Mouse (Mus musculus) midbrain, embryonic 14.5 days (tissue): Measurements from ENCODE around the gene Sycp1. TPM values are rescaled to one million over a fixed set of nuclear protein-coding genes. Genes with fewer than 3 reads are reported as not detected.

Experiments used
- ATAC-seq: fragments of 200-750 bp; cut with Nextera tagmentation; 2 replicates; pipeline ENCODE4 v1.8.0; 2017; ENCODE audit warnings: moderate number of reproducible peaks, moderate library complexity; ENCODE audit not compliant: low FRiP score, low TSS enrichment
- DNase-seq: peaks from one replicate; pipeline ENCODE4 v3.0.0-alpha.2; 2015
- H3K27ac ChIP-seq: fragments of 300-500 bp; sonication (generic); replicated peaks from 2 replicates; pipeline ENCODE4 v1.5.1; 2014; ENCODE audit warnings: mild to moderate bottlenecking, low read depth, low read length, moderate library complexity
- H3K27me3 ChIP-seq: fragments of 300-500 bp; sonication (generic); 2 replicates; pipeline ENCODE4 v1.6.1; 2014; ENCODE audit warnings: low read length, control low read depth, mixed read lengths; ENCODE audit not compliant: control insufficient read depth, insufficient read depth
- H3K36me3 ChIP-seq: fragments of 300-500 bp; sonication (generic); 2 replicates; pipeline ENCODE4 v1.6.1; 2014; ENCODE audit warnings: low read length, control low read depth; ENCODE audit not compliant: control insufficient read depth, insufficient read depth
- H3K4me1 ChIP-seq: fragments of 300-500 bp; sonication (generic); 2 replicates; pipeline ENCODE4 v1.6.1; 2014; ENCODE audit warnings: mild to moderate bottlenecking, antibody characterized with exemption, low read length, control low read depth; ENCODE audit not compliant: control insufficient read depth, insufficient read depth
- H3K4me2 ChIP-seq: fragments of 300-500 bp; sonication (generic); 2 replicates; pipeline ENCODE4 v1.6.1; 2014; ENCODE audit warnings: mild to moderate bottlenecking, low read length, moderate library complexity
- H3K4me3 ChIP-seq: fragments of 300-500 bp; sonication (generic); replicated peaks from 2 replicates; pipeline ENCODE4 v1.5.1; 2014; ENCODE audit warnings: low read depth, low read length
- H3K9ac ChIP-seq: fragments of 300-500 bp; sonication (generic); replicated peaks from 2 replicates; pipeline ENCODE4 v1.6.1; 2014; ENCODE audit warnings: mild to moderate bottlenecking, low read length, moderate library complexity
- H3K9me3 ChIP-seq: fragments of 300-500 bp; sonication (generic); 2 replicates; pipeline ENCODE4 v1.6.1; 2016; ENCODE audit warnings: low read length, control low read depth, mixed read lengths; ENCODE audit not compliant: control insufficient read depth
- WGBS: fragments of 180-500 bp; shearing (Covaris S2); extraction: QIAGEN DNeasy Blood & Tissue Kit; methylation state at CpG from one replicate; pipeline ENCODE4 v1.1.7; 2014; 5-methylcytosine and 5-hydroxymethylcytosine counted together
- polyA plus RNA-seq: library from polyadenylated mRNA; unstranded; fragments of >200 nt; fragmentation: Nextera tagmentation; extraction: Ambion mirVana; gene quantifications from 2 replicates; pipeline ENCODE4 v1.2.1, GENCODE M21; 2014

Sycp1 gene
- polyA plus RNA-seq, 1 experiment from 2014 or later = not detected

GRCm38 (mm10) chr3:102955143-102955542 lies 19.2 kb upstream of the Sycp1 start:
- Histone ChIP-seq H3K4me2 (no peak overlapping the region), H3K9ac (no peak overlapping the region), H3K27ac (no peak overlapping the region), H3K27me3 (no peaks in the 10 kb centered on the region), H3K4me1 (no peaks in the 10 kb centered on the region), H3K9me3 (no peaks in the 10 kb centered on the region), H3K36me3 (no peaks in the 10 kb centered on the region), H3K4me3 (no peak overlapping the region)
- no peak for ATAC-seq
- 89% methylated on average over 3 of the region's 3 CpGs for WGBS
- DNase-seq = no peak

- ATAC-seq (no peak), DNase-seq (no peak)
- Histone ChIP-seq H3K27ac (no peak overlapping the region), H3K4me1 (no peaks in the 10 kb centered on the region), H3K9ac (no peak overlapping the region), H3K27me3 (no peaks in the 10 kb centered on the region), H3K4me3 (no peak overlapping the region), H3K36me3 (no peaks in the 10 kb centered on the region), H3K9me3 (no peaks in the 10 kb centered on the region), H3K4me2 (no peak overlapping the region)
- 95% methylated on average over 12 of the region's 12 CpGs for WGBS
Measured at GRCm38 (mm10) chr3:102954476-102954875, 18.6 kb upstream of the Sycp1 start.

- no peak overlapping the region for H3K27ac ChIP-seq
- H3K4me2 ChIP-seq = no peak overlapping the region
- no peak for DNase-seq
- no peaks in the 10 kb centered on the region for H3K36me3 ChIP-seq
- no peak overlapping the region for H3K9ac ChIP-seq
- 39% methylated on average over 5 of the region's 5 CpGs for WGBS
- no peaks in the 10 kb centered on the region for H3K9me3 ChIP-seq
- ATAC-seq = no peak
- no peak overlapping the region for H3K4me3 ChIP-seq
- H3K27me3 ChIP-seq = no peaks in the 10 kb centered on the region
- H3K4me1 ChIP-seq = no peaks in the 10 kb centered on the region
Measured at GRCm38 (mm10) chr3:102946861-102947260, 11.0 kb upstream of the Sycp1 start.

- Histone ChIP-seq H3K27me3 (no peaks in the 10 kb centered on the region), H3K9me3 (no peaks in the 10 kb centered on the region), H3K36me3 (no peaks in the 10 kb centered on the region), H3K4me2 (no peak overlapping the region), H3K9ac (no peak overlapping the region), H3K27ac (no peak overlapping the region), H3K4me1 (no peaks in the 10 kb centered on the region), H3K4me3 (no peak overlapping the region)
- DNase-seq (no peak), ATAC-seq (no peak)
- 85% methylated on average over 3 of the region's 3 CpGs for WGBS
Measured at GRCm38 (mm10) chr3:102946312-102946711, 10.4 kb upstream of the Sycp1 start.

GRCm38 (mm10) chr3:102938100-102938499 lies 2.2 kb upstream of the Sycp1 start:
- H3K4me1 ChIP-seq = no peaks in the 10 kb centered on the region
- ATAC-seq = no peak

GRCm38 (mm10) chr3:102899136-102899535 lies 36.8 kb downstream of the Sycp1 start:
- H3K4me3 ChIP-seq = no peak overlapping the region
- no peaks in the 10 kb centered on the region for H3K9me3 ChIP-seq
- 98% methylated on average over 1 of the region's 1 CpGs for whole genome bisulfite sequencing
- ATAC-seq (no peak), DNase-seq (no peak)
- H3K27me3 ChIP-seq = no peaks in the 10 kb centered on the region
- H3K4me2 ChIP-seq = no peak overlapping the region
- H3K27ac ChIP-seq = no peak overlapping the region
- no peaks in the 10 kb centered on the region for H3K4me1 ChIP-seq
- no peak overlapping the region for H3K9ac ChIP-seq
- H3K36me3 ChIP-seq = no peaks in the 10 kb centered on the region

More at GRCm38 (mm10) chr3:102938100-102938499, 2.2 kb upstream of the Sycp1 start:
- no peak overlapping the region for H3K4me2 ChIP-seq
- H3K36me3 ChIP-seq = no peaks in the 10 kb centered on the region
- no peak overlapping the region for H3K9ac ChIP-seq
- no peak overlapping the region for H3K4me3 ChIP-seq
- H3K9me3 ChIP-seq = 0 out of 2 replicates have a peak, but pooled peaks cover 4% of the 10 kb centered on the region
- peak; percentile 44 for DNase-seq
- WGBS = 73% methylated on average over 1 of the region's 1 CpGs
- H3K27me3 ChIP-seq = no peaks in the 10 kb centered on the region
- no peak overlapping the region for H3K27ac ChIP-seq

GRCm38 (mm10) chr3:102880529-102880928 lies 55.4 kb downstream of the Sycp1 start:
- 79% methylated on average over 4 of the region's 4 CpGs for WGBS
- H3K36me3 ChIP-seq = no peaks in the 10 kb centered on the region
- H3K4me1 ChIP-seq = no peaks in the 10 kb centered on the region
- H3K9me3 ChIP-seq = no peaks in the 10 kb centered on the region
- no peak for ATAC-seq
- H3K4me3 ChIP-seq = no peak overlapping the region
- no peak overlapping the region for H3K9ac ChIP-seq
- H3K27me3 ChIP-seq = no peaks in the 10 kb centered on the region
- no peak overlapping the region for H3K4me2 ChIP-seq
- no peak overlapping the region for H3K27ac ChIP-seq
- no peak for DNase-seq

- Histone ChIP-seq H3K9ac (no peak overlapping the region), H3K4me2 (no peak overlapping the region), H3K36me3 (no peaks in the 10 kb centered on the region), H3K4me1 (no peaks in the 10 kb centered on the region), H3K27me3 (no peaks in the 10 kb centered on the region), H3K9me3 (no peaks in the 10 kb centered on the region), H3K27ac (no peak overlapping the region), H3K4me3 (no peak overlapping the region)
- ATAC-seq (no peak), DNase-seq (no peak)
Measured at GRCm38 (mm10) chr3:102848661-102849060, 87.2 kb downstream of the Sycp1 start.

GRCm38 (mm10) chr3:102842386-102842785 lies 93.5 kb downstream of the Sycp1 start:
- no peak for ATAC-seq
- Histone ChIP-seq H3K4me2 (no peak overlapping the region), H3K4me1 (no peaks in the 10 kb centered on the region), H3K9ac (no peak overlapping the region), H3K9me3 (no peaks in the 10 kb centered on the region), H3K27ac (no peak overlapping the region), H3K4me3 (no peak overlapping the region), H3K27me3 (no peaks in the 10 kb centered on the region), H3K36me3 (no peaks in the 10 kb centered on the region)
- DNase-seq = peak; percentile 4
- WGBS = 58% methylated on average over 1 of the region's 1 CpGs
